Mouse (Mus musculus) myocyte (in vitro differentiated cells): Measurements from ENCODE around the gene Lrrc30. TPM values are rescaled to one million over a fixed set of nuclear protein-coding genes. Genes with fewer than 3 reads are reported as not detected.
A peak's percentile ranks its signal among the peaks of the same experiment; 100 is the strongest.

Source experiments
- H3K27me3 ChIP-seq: one replicate; pipeline ENCODE4 v1.6.1; 2011; ENCODE audit not compliant: control insufficient read depth, insufficient read depth, insufficient read length
- H3K36me3 ChIP-seq: one replicate; pipeline ENCODE4 v1.6.1; 2011; ENCODE audit not compliant: control insufficient read depth, insufficient read depth
- H3K4me2 ChIP-seq: one replicate; pipeline ENCODE4 v1.6.1; 2011; ENCODE audit warnings: low read depth, control low read depth
- H3K4me3 ChIP-seq: one replicate; pipeline ENCODE4 v1.5.1; 2011; ENCODE audit warnings: mild to moderate bottlenecking, control low read depth, moderate library complexity
- H3K79me2 ChIP-seq: one replicate; pipeline ENCODE4 v1.6.1; 2011; ENCODE audit not compliant: control insufficient read depth, insufficient read depth
- H3ac ChIP-seq: one replicate; pipeline ENCODE4 v1.6.1; 2011; ENCODE audit not compliant: control insufficient read depth, insufficient read length
- CEBPB ChIP-seq: IDR thresholded peaks from 2 replicates; pipeline ENCODE4 v1.6.1; 2011; ENCODE audit warnings: mild to moderate bottlenecking, moderate library complexity; ENCODE audit not compliant: poor library complexity, insufficient read depth, severe bottlenecking
- E2F4 ChIP-seq: IDR thresholded peaks from one replicate; pipeline ENCODE4 v1.6.1; 2011; ENCODE audit warnings: mild to moderate bottlenecking, control low read depth, moderate library complexity; ENCODE audit not compliant: insufficient read depth
- MAX ChIP-seq: IDR thresholded peaks from one replicate; pipeline ENCODE4 v1.6.1; 2011; ENCODE audit warnings: low read depth, mild to moderate bottlenecking, control low read depth
- MYOD1 ChIP-seq, 3 experiments: IDR thresholded peaks; one replicate each; pipeline ENCODE4 v1.6.1; 2011; ENCODE audit warnings: control low read depth in 2 of 3, low read depth in 2 of 3, mild to moderate bottlenecking in 2 of 3, moderate library complexity in 1 of 3; ENCODE audit not compliant: insufficient read length in 2 of 3, control insufficient read depth in 1 of 3
- MYOG ChIP-seq, 3 experiments: IDR thresholded peaks; one replicate each; pipeline ENCODE4 v1.6.1; 2011; ENCODE audit warnings: control low read depth in 2 of 3, low read depth in 2 of 3, mild to moderate bottlenecking in 2 of 3; ENCODE audit not compliant: insufficient read length in 2 of 3, control insufficient read depth in 1 of 3, insufficient read depth in 1 of 3
- POLR2A ChIP-seq: IDR thresholded peaks from one replicate; pipeline ENCODE4 v1.6.1; 2011; ENCODE audit warnings: low read depth, mild to moderate bottlenecking, control low read depth, moderate library complexity; ENCODE audit not compliant: insufficient read length
- POLR2AphosphoS2 ChIP-seq: IDR thresholded peaks from one replicate; pipeline ENCODE4 v1.6.1; 2011; ENCODE audit warnings: low read depth, control low read depth; ENCODE audit not compliant: insufficient read length
- REST ChIP-seq: IDR thresholded peaks from one replicate; pipeline ENCODE4 v1.6.1; 2011; ENCODE audit warnings: mild to moderate bottlenecking, control low read depth, moderate library complexity; ENCODE audit not compliant: insufficient read depth, insufficient read length
- SRF ChIP-seq: IDR thresholded peaks from one replicate; pipeline ENCODE4 v1.6.1; 2011; ENCODE audit warnings: low read depth; ENCODE audit not compliant: control insufficient read depth, insufficient read length
- TCF12 ChIP-seq: IDR thresholded peaks from one replicate; pipeline ENCODE4 v1.6.1; 2011; ENCODE audit warnings: mild to moderate bottlenecking, control low read depth; ENCODE audit not compliant: poor library complexity, insufficient read depth, severe bottlenecking
- TCF3 ChIP-seq: IDR thresholded peaks from one replicate; pipeline ENCODE4 v1.6.1; 2011; ENCODE audit warnings: low read depth, control low read depth; ENCODE audit not compliant: insufficient read length
- USF1 ChIP-seq: IDR thresholded peaks from one replicate; pipeline ENCODE4 v1.6.1; 2011; ENCODE audit warnings: low read depth, mild to moderate bottlenecking, control low read depth, moderate library complexity
- polyA plus RNA-seq: library from polyadenylated mRNA; unstranded; fragments of >200 nt; fragmentation: generic; extraction: Trizol; gene quantifications from one replicate; pipeline ENCODE4 v1.2.1, GENCODE M21; 2012; ENCODE audit warnings: missing spikeins

Lrrc30 gene
- polyA plus RNA-seq, 1 experiment: 0.97 TPM

- H3K79me2 ChIP-seq: no peaks in the 10 kb centered on the region
- no peak overlapping the region for H3K4me3 ChIP-seq
- H3K27me3 ChIP-seq: no peaks in the 10 kb centered on the region
Measured at GRCm38 (mm10) chr17:67636304-67636703, 3.8 kb upstream of the Lrrc30 start.

GRCm38 (mm10) chr17:67629746-67630145 lies 2.8 kb downstream of the Lrrc30 start:
- H3K79me2 ChIP-seq: no peaks in the 10 kb centered on the region
- peak overlapping the region; percentile 55 for H3K4me2 ChIP-seq
- no peak overlapping the region for H3ac ChIP-seq
- no peaks in the 10 kb centered on the region for H3K36me3 ChIP-seq
- no peaks in the 10 kb centered on the region for H3K27me3 ChIP-seq
- no peak overlapping the region for H3K4me3 ChIP-seq
- TF ChIP-seq SRF (no peak), POLR2AphosphoS2 (no peak)

More at GRCm38 (mm10) chr17:67636304-67636703, 3.8 kb upstream of the Lrrc30 start:
- Histone ChIP-seq H3ac (no peak overlapping the region), H3K36me3 (no peaks in the 10 kb centered on the region), H3K4me2 (no peak overlapping the region)
- no peak for TF ChIP-seq TCF3
- TF ChIP-seq MYOD1 (IDR thresholded peaks at IDR 0.05; ENCODE audit: control insufficient read depth in 1 of 3, insufficient read length in 2 of 3, low read depth in 2 of 3): no peak

GRCm38 (mm10) chr17:67629211-67629657 lies 3.3 kb downstream of the Lrrc30 start:
- no peak overlapping the region for H3ac ChIP-seq
- peak overlapping the region; percentile 55 for H3K4me2 ChIP-seq
- no peaks in the 10 kb centered on the region for H3K79me2 ChIP-seq

GRCm38 (mm10) chr17:67628475-67628874 lies 4.0 kb downstream of the Lrrc30 start:
- no peak for TF ChIP-seq POLR2AphosphoS2
- no peak for TF ChIP-seq USF1
- TF ChIP-seq SRF: no peak
- no peak for TF ChIP-seq TCF3
- peak overlapping the region; percentile 55 for H3K4me2 ChIP-seq
- H3K36me3 ChIP-seq: no peaks in the 10 kb centered on the region
- H3K4me3 ChIP-seq: no peak overlapping the region
- H3ac ChIP-seq: no peak overlapping the region
- H3K79me2 ChIP-seq: no peaks in the 10 kb centered on the region
- no peaks in the 10 kb centered on the region for H3K27me3 ChIP-seq

More at GRCm38 (mm10) chr17:67629211-67629657, 3.3 kb downstream of the Lrrc30 start:
- Histone ChIP-seq H3K4me3 (no peak overlapping the region), H3K27me3 (no peaks in the 10 kb centered on the region), H3K36me3 (no peaks in the 10 kb centered on the region)
- peak in 2 of 3 experiments; percentile 96 to 98 for TF ChIP-seq MYOD1 (IDR thresholded peaks at IDR 0.05; ENCODE audit: control insufficient read depth in 1 of 3, insufficient read length in 2 of 3, low read depth in 2 of 3)
- TF ChIP-seq MYOG (IDR thresholded peaks at IDR 0.05; ENCODE audit: control insufficient read depth in 1 of 3, insufficient read depth in 1 of 3, insufficient read length in 2 of 3, low read depth in 2 of 3): peak; percentile 92 to 99 (median 94)
- TF ChIP-seq REST: no peak
- TF ChIP-seq USF1: peak; percentile 57
- peak; percentile 40 for TF ChIP-seq POLR2A
- TF ChIP-seq MAX: no peak
- TF ChIP-seq TCF3: peak; percentile 53
- TF ChIP-seq TCF12: peak; percentile 22

GRCm38 (mm10) chr17:67625431-67625830 lies 7.1 kb downstream of the Lrrc30 start:
- TF ChIP-seq SRF (no peak), MYOD1 (IDR thresholded peaks at IDR 0.05; ENCODE audit: control insufficient read depth in 1 of 3, insufficient read length in 2 of 3, low read depth in 2 of 3) (peak in 1 of 3 experiments; percentile 72), TCF12 (no peak), POLR2A (peak; percentile 37), E2F4 (no peak), TCF3 (no peak), USF1 (peak; percentile 94), MAX (peak; percentile 74), CEBPB (0 out of 2 replicates have a peak, but pooled peaks have one; percentile 23), POLR2AphosphoS2 (no peak), REST (no peak), MYOG (IDR thresholded peaks at IDR 0.05; ENCODE audit: control insufficient read depth in 1 of 3, insufficient read depth in 1 of 3, insufficient read length in 2 of 3, low read depth in 2 of 3) (peak in 1 of 3 experiments; percentile 56)
- Histone ChIP-seq H3K36me3 (no peaks in the 10 kb centered on the region), H3K27me3 (no peaks in the 10 kb centered on the region), H3K79me2 (no peaks in the 10 kb centered on the region), H3K4me3 (no peak overlapping the region), H3K4me2 (peak overlapping the region; percentile 63), H3ac (no peak overlapping the region)

GRCm38 (mm10) chr17:67619001-67619400 lies 13.5 kb downstream of the Lrrc30 start:
- H3ac ChIP-seq: no peak overlapping the region
- no peaks in the 10 kb centered on the region for H3K27me3 ChIP-seq
- no peak for TF ChIP-seq TCF12
- TF ChIP-seq POLR2AphosphoS2: no peak
- no peak for TF ChIP-seq CEBPB
- no peak for TF ChIP-seq TCF3
- no peak for TF ChIP-seq MYOD1 (IDR thresholded peaks at IDR 0.05; ENCODE audit: control insufficient read depth in 1 of 3, insufficient read length in 2 of 3, low read depth in 2 of 3)
- TF ChIP-seq SRF: no peak
- no peak for TF ChIP-seq MYOG (IDR thresholded peaks at IDR 0.05; ENCODE audit: control insufficient read depth in 1 of 3, insufficient read depth in 1 of 3, insufficient read length in 2 of 3, low read depth in 2 of 3)
- no peak for TF ChIP-seq POLR2A
- TF ChIP-seq MAX: no peak
- TF ChIP-seq REST: no peak
- no peak for TF ChIP-seq E2F4
- TF ChIP-seq USF1: no peak
- H3K79me2 ChIP-seq: no peaks in the 10 kb centered on the region
- H3K36me3 ChIP-seq: no peaks in the 10 kb centered on the region
- no peak overlapping the region for H3K4me3 ChIP-seq
- no peak overlapping the region for H3K4me2 ChIP-seq
